Mouse (Mus musculus): Measurements from ENCODE around the gene Sparcl1. TPM values are rescaled to one million over a fixed set of nuclear protein-coding genes. Genes with fewer than 3 reads are reported as not detected.

Sparcl1 gene
- not detected in 2 replicates for polyA plus RNA-seq (2012; ENCODE audit: insufficient read depth, low replicate concordance)

DNA sequence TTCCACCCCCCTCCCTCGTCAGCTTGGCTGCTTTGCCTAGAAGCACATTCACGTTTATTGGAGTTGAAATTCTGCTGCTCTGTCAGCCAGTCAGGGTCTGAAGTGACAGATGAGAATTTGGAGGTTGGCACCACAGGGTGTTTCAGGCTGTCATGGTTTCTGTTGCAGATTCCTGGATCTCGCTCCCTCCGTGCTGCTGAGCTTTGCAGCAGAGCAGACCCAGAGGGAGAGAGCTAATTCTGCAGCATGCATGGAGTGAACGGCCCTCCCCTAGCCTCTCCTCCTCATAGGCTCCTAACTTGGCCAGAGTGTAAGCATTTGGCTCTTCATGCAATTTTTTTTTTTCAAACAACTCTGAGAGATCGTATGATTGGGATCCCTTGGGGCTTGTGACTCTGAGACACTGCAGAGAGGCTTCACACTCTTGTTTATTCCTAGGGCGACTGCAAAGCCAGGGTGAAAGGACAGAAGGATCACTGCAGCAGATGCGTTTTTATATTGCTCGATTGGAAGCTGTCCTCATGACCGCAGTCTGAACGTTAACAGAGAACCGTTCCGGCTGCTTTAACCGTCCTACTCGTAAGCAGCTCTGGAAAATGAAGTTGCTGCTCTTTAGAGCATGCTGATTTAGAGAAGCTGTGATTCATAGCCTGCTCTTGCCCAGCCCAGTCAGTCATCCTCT is at the start of gene Sparcl1:
Sparcl1 (minus strand) TSS at position 243 of the 682 bp plus-strand sequence.
- no peaks in the 10 kb centered on the region for H3K9me3 ChIP-seq
- peaks cover 32% of the 10 kb centered on the region for H3K27me3 ChIP-seq (replicated peaks)
- H3K36me3 ChIP-seq (replicated peaks; ENCODE audit: low read length) = no peaks in the 10 kb centered on the region
- H3K4me3 ChIP-seq (replicated peaks) = no peak within 1 kb of the TSS
- H3K4me1 ChIP-seq = peaks cover 10% of the 10 kb centered on the region
- no peak for TF ChIP-seq FLI1 (IDR thresholded peaks at IDR 0.05; ENCODE audit: low read length)
- TF ChIP-seq GATA1 (IDR thresholded peaks at IDR 0.05; ENCODE audit: borderline replicate concordance, low read length) = no peak

DNA sequence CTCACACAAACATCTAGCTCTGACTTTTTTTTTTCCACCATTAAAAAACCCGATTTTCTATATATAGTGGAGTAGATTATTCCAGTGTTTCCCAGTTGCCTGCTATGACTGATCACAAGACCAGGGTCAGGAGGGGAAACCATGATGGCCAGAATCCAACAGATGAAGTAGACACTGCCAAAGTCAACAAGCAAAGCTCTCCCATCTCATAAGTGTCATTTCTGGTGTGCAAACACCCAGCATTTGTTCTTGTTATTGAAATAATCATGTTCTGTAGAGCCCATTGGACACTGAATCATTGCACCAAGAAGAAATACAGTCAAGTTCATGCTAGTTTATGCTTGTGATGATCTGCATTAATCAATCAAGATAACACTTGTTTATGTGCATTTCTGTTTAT is 47.9 kb upstream of the Sparcl1 start:
- Histone ChIP-seq H3K9me3 (no peaks in the 10 kb centered on the region), H3K27me3 (replicated peaks) (no peaks in the 10 kb centered on the region), H3K4me1 (no peaks in the 10 kb centered on the region), H3K36me3 (replicated peaks; ENCODE audit: low read length) (no peaks in the 10 kb centered on the region), H3K4me3 (replicated peaks) (no peak overlapping the region)
- TF ChIP-seq FLI1 (IDR thresholded peaks at IDR 0.05; ENCODE audit: low read length) = no peak
- TF ChIP-seq GATA1 (IDR thresholded peaks at IDR 0.05; ENCODE audit: borderline replicate concordance, low read length) = no peak

DNA sequence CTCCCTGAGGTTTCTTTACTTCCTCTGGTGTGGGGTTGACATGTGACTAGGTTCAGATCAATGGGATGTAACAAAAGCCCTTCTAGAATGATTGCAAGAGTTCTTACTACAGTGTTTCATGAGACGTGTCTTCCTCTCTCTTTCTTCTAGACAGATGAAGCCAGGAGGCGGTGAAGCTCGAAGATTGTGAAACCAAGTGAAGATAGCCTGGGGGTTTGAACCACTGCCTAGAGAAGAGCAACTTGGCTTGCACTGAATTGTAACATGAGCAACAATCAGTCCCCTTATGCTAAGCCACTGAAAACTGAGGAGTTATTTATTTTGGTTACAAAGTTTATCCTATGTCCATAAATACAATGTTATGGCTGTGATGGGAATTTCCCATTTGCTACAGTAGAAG is 47.0 kb upstream of the Sparcl1 start:
- no peaks in the 10 kb centered on the region for H3K27me3 ChIP-seq (replicated peaks)
- TF ChIP-seq GATA1 (IDR thresholded peaks at IDR 0.05; ENCODE audit: borderline replicate concordance, low read length) (no peak), FLI1 (IDR thresholded peaks at IDR 0.05; ENCODE audit: low read length) (no peak)
- H3K4me3 ChIP-seq (replicated peaks) = no peak overlapping the region
- H3K36me3 ChIP-seq (replicated peaks; ENCODE audit: low read length) = no peaks in the 10 kb centered on the region
- no peaks in the 10 kb centered on the region for H3K9me3 ChIP-seq
- H3K4me1 ChIP-seq = no peaks in the 10 kb centered on the region

DNA sequence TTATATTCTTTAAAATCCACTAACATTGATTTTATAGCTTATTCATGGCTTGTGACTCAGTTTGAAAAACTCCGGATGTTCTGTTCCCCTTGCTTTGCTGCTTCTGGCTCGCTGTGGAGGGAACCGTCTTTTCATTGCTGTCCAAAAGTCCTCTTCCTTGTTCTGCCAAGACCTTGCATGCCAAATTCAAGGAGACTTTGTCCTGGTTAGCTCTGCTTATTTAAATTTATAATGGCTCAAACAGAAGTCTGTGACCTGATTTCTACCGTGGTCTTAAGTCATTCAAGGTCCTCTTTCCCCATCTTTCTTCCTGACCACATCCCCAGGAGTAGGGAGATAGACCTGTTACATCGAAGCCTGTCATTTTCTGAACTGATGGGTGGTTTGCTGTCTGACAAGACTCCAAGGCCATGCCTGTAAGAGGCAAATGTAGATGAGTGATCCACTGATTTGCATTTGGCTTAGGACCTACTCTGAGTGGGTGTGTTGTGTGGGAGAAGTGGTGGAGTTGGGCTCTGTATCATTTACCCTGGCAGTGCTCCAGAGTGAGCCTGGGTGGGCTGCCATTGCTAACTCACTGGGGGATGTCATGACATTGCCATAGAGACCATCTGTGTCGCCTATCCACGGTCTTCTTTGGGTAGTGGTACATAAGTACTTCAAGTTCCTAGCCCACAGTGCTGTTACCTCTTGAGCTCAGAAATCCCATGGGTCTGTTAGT is 45.0 kb upstream of the Sparcl1 start:
- Histone ChIP-seq H3K27me3 (replicated peaks) (no peaks in the 10 kb centered on the region), H3K4me3 (replicated peaks) (no peak overlapping the region), H3K36me3 (replicated peaks; ENCODE audit: low read length) (no peaks in the 10 kb centered on the region), H3K4me1 (no peaks in the 10 kb centered on the region), H3K9me3 (no peaks in the 10 kb centered on the region)
- TF ChIP-seq FLI1 (IDR thresholded peaks at IDR 0.05; ENCODE audit: low read length) (no peak), GATA1 (IDR thresholded peaks at IDR 0.05; ENCODE audit: borderline replicate concordance, low read length) (no peak)

DNA sequence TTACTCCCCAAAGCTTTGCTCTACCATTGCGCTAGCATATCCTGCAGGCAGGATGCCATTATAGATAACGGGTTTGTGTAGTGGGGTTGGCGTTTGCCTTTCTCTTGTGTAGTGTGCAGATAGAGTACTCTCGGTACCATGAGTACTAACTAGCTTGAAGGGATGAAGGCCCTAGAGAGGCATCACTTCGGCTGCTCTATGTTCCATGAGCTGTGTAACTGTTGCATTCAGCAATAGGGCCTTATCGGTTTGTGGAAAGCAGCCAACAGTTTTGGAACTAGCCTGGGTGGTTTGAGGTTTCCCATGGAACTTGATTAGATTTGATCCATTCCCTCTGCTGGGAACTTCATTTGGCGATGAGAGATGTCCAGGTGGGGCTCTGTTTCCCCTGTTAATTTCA is 44.2 kb upstream of the Sparcl1 start:
- Histone ChIP-seq H3K4me1 (no peaks in the 10 kb centered on the region), H3K4me3 (replicated peaks) (no peak overlapping the region), H3K36me3 (replicated peaks; ENCODE audit: low read length) (no peaks in the 10 kb centered on the region), H3K27me3 (replicated peaks) (no peaks in the 10 kb centered on the region), H3K9me3 (no peaks in the 10 kb centered on the region)
- no peak for TF ChIP-seq FLI1 (IDR thresholded peaks at IDR 0.05; ENCODE audit: low read length)
- TF ChIP-seq GATA1 (IDR thresholded peaks at IDR 0.05; ENCODE audit: borderline replicate concordance, low read length) = no peak

DNA sequence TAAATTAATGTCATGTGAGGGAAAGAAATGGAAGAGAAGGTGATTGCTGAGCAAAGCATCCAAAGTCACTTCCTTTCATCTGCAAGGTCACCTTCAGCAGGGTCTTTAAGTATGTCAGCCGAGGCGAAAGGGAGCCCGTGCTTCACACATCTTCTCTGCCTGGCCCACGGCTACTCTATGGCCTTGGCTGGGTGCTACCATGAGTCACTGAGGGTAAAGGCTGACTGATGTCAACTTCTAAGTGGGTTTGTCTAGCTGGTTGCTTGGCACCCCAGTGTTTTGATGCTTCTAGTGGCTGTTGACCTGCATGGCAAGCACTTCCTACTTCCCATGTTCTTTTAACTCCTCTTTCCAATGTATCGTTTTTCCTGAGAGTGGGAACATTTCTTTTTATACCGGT is 36.7 kb upstream of the Sparcl1 start:
- Histone ChIP-seq H3K9me3 (peaks cover 4% of the 10 kb centered on the region), H3K4me3 (replicated peaks) (no peak overlapping the region), H3K36me3 (replicated peaks; ENCODE audit: low read length) (no peaks in the 10 kb centered on the region), H3K4me1 (peaks cover 5% of the 10 kb centered on the region), H3K27me3 (replicated peaks) (no peaks in the 10 kb centered on the region)
- TF ChIP-seq FLI1 (IDR thresholded peaks at IDR 0.05; ENCODE audit: low read length) (no peak), GATA1 (IDR thresholded peaks at IDR 0.05; ENCODE audit: borderline replicate concordance, low read length) (no peak)

DNA sequence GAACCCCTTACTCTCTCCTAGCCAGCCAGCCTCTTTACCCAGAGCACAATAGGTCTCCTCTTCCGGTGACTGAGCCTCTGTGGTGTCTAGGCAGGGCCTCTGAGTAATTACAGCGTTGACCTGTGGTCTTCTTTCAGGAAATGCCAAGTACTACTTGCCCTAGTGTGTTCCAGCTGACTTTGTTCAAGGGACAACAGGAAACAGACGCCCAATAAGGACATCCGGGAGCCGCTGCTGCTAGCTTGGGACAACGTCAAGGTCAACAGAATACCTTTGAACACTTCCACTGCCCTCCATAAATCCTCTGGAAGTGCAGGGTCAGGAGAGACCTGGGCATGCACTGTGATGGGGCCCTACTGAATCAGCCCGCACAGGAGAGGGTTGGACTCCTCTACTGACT is 35.8 kb upstream of the Sparcl1 start:
- peaks cover 4% of the 10 kb centered on the region for H3K9me3 ChIP-seq
- H3K4me1 ChIP-seq = peaks cover 5% of the 10 kb centered on the region
- TF ChIP-seq FLI1 (IDR thresholded peaks at IDR 0.05; ENCODE audit: low read length) (no peak), GATA1 (IDR thresholded peaks at IDR 0.05; ENCODE audit: borderline replicate concordance, low read length) (no peak)
- H3K36me3 ChIP-seq (replicated peaks; ENCODE audit: low read length) = no peaks in the 10 kb centered on the region
- no peaks in the 10 kb centered on the region for H3K27me3 ChIP-seq (replicated peaks)
- H3K4me3 ChIP-seq (replicated peaks) = no peak overlapping the region

DNA sequence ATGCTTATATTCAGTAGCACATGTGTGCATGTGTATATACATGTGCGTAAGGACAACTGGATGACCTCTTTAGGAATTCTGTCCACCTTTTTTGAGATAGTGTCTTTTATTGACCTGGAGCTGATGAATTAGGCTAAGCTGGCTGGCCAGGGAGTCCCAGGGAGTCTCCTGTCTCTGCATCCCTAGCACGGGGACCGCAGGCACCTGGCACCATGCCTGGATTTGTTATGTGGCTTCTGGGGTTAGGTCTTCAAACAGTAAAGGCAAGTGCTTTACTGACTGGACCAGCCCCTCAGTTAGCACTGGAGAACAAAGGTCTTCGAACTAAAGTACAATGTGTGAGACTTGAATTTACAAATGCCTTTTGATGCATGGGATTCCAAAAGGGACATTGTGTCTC is 30.5 kb upstream of the Sparcl1 start:
- Histone ChIP-seq H3K36me3 (replicated peaks; ENCODE audit: low read length) (no peaks in the 10 kb centered on the region), H3K27me3 (replicated peaks) (no peaks in the 10 kb centered on the region), H3K4me3 (replicated peaks) (no peak overlapping the region), H3K4me1 (peaks cover under 1% of the 10 kb centered on the region), H3K9me3 (no peaks in the 10 kb centered on the region)
- TF ChIP-seq GATA1 (IDR thresholded peaks at IDR 0.05; ENCODE audit: borderline replicate concordance, low read length) (no peak), FLI1 (IDR thresholded peaks at IDR 0.05; ENCODE audit: low read length) (no peak)

DNA sequence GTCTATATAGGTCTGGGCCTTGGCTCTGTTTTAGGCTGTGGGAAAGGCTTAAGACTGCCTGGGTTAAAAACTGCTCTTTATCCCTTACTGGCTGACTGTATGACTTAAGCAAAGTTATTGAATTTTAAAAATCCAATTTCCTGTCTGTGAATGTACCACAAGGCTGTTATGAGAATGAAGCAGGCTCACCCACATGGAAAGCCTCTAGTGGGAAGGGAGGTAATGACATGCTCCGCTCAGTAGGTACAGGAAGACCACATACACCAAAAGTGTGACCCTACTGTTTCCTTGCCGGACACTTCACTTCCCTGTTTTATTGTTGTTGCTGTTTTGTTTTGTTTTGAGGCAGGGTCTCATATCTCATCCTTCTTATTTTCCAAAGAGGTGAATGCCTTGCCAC is 27.5 kb upstream of the Sparcl1 start:
- H3K4me3 ChIP-seq (replicated peaks) = no peak overlapping the region
- no peaks in the 10 kb centered on the region for H3K36me3 ChIP-seq (replicated peaks; ENCODE audit: low read length)
- no peaks in the 10 kb centered on the region; the same call in 1 of the 2 replicates for H3K4me1 ChIP-seq
- TF ChIP-seq GATA1 (IDR thresholded peaks at IDR 0.05; ENCODE audit: borderline replicate concordance, low read length) = no peak
- no peak for TF ChIP-seq FLI1 (IDR thresholded peaks at IDR 0.05; ENCODE audit: low read length)
- no peaks in the 10 kb centered on the region for H3K27me3 ChIP-seq (replicated peaks)
- H3K9me3 ChIP-seq = no peaks in the 10 kb centered on the region

DNA sequence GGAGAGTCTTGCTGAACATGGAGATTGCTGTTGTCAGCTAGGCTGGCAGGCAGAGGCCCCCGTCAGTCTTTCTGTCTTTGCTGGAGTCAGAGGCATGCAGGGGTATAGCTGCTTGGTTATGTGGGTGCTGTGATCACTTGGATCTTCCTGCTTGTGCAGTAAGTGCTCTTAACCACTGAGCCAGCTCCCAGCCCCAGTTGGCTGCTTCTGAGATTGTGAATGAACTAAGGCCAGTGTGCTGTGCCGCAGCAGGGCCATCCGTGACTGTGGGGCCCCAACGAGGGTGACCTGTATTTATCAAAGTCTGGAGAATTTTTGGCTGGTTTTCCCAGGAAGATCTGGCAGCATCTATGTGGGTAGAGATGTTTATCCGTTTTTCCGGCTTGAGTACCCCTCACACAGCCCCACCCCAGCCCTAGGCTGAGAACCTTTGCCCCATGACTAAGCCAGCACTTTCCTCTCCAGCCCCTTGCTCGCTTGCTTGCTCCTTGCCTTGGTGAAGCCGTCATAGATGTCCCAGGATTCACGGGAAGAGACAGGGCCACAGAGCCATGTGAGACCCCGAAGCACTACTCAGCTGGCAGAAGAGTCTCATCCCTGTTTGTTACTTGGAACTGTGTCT is 24.5 kb upstream of the Sparcl1 start:
- no peaks in the 10 kb centered on the region for H3K36me3 ChIP-seq (replicated peaks; ENCODE audit: low read length)
- H3K27me3 ChIP-seq (replicated peaks) = no peaks in the 10 kb centered on the region
- H3K4me3 ChIP-seq (replicated peaks) = no peak overlapping the region
- TF ChIP-seq FLI1 (IDR thresholded peaks at IDR 0.05; ENCODE audit: low read length) (no peak), GATA1 (IDR thresholded peaks at IDR 0.05; ENCODE audit: borderline replicate concordance, low read length) (no peak)
- no peaks in the 10 kb centered on the region; the same call in 1 of the 2 replicates for H3K4me1 ChIP-seq
- no peaks in the 10 kb centered on the region for H3K9me3 ChIP-seq
